Mouse (Mus musculus) hindbrain, embryonic 15.5 days (tissue): Measurements from ENCODE around the gene Vwa8. TPM values are rescaled to one million over a fixed set of nuclear protein-coding genes. Genes with fewer than 3 reads are reported as not detected.

ENCODE experiments used
- ATAC-seq: fragments of 200-750 bp; cut with Nextera tagmentation; 2 replicates; pipeline ENCODE4 v1.8.0; 2017; ENCODE audit warnings: low read depth, moderate number of reproducible peaks, moderate TSS enrichment; ENCODE audit not compliant: low FRiP score
- H3K27ac ChIP-seq: fragments of 300-500 bp; sonication (generic); replicated peaks from 2 replicates; pipeline ENCODE4 v1.5.1; 2015; ENCODE audit warnings: mild to moderate bottlenecking, inconsistent platforms
- H3K27me3 ChIP-seq: fragments of 300-500 bp; sonication (generic); 2 replicates; pipeline ENCODE4 v1.6.1; 2015; ENCODE audit warnings: control low read depth, inconsistent platforms
- H3K36me3 ChIP-seq: fragments of 300-500 bp; sonication (generic); 2 replicates; pipeline ENCODE4 v1.6.1; 2015; ENCODE audit warnings: control low read depth, inconsistent platforms
- H3K4me1 ChIP-seq: fragments of 300-500 bp; sonication (generic); replicated peaks from 2 replicates; pipeline ENCODE4 v1.6.1; 2015; ENCODE audit warnings: control low read depth, inconsistent platforms
- H3K4me2 ChIP-seq: fragments of 300-500 bp; sonication (generic); 2 replicates; pipeline ENCODE4 v1.6.1; 2015; ENCODE audit warnings: moderate library complexity, mild to moderate bottlenecking, inconsistent platforms
- H3K4me3 ChIP-seq: fragments of 300-500 bp; sonication (generic); 2 replicates; pipeline ENCODE4 v1.5.1; 2015; ENCODE audit warnings: mild to moderate bottlenecking, inconsistent platforms
- H3K9ac ChIP-seq: fragments of 300-500 bp; sonication (generic); 2 replicates; pipeline ENCODE4 v1.6.1; 2015; ENCODE audit warnings: inconsistent platforms
- H3K9me3 ChIP-seq: fragments of 300-500 bp; sonication (generic); 2 replicates; pipeline ENCODE4 v1.6.1; 2016; ENCODE audit warnings: control low read depth, inconsistent platforms
- WGBS: fragments of 180-500 bp; shearing (Covaris S2); methylation state at CpG from one replicate; pipeline ENCODE4 v1.1.7; 2015; 5-methylcytosine and 5-hydroxymethylcytosine counted together
- polyA plus RNA-seq: library from polyadenylated mRNA; unstranded; fragments of >200 nt; fragmentation: Nextera tagmentation; extraction: Ambion mirVana; gene quantifications from 2 replicates; pipeline ENCODE4 v1.2.1, GENCODE M21; 2015

Vwa8 gene
- polyA plus RNA-seq, 1 experiment from 2014 or later = 7.1 TPM

DNA sequence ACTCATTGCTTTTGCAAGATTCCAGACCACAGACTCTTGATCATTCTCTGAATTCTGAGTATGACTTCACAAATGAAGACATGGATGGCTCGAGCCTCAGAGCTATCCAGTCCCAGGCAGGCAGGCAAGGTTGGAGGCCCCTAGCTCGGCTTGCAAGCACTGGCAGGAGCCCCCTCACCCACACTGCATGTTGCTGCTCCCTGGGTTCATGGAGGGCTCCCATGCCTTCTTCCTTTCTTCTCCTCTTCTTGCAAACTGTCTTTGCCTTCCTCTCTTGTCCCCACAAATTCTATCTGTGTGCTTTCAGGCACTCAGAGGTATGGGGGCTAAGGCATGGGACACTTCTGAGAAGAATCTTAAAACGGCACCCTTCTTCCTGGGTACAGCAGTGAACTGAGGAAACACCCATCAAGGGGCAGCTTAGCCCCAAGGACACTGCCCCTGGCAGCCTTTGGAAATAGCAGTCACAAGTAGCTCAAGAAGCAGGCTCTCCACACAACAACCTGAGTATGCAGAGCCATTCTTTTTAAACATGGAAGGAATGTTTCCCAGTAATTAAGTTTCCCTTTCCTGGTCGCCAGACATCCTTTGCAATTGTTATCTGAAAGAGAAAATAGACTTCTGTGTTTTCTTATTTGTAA lies 354.0 kb downstream of the Vwa8 start:
- Histone ChIP-seq H3K9ac (no peak overlapping the region), H3K9me3 (no peaks in the 10 kb centered on the region), H3K27ac (peak overlapping the region; percentile 75), H3K4me3 (no peak overlapping the region), H3K4me2 (peak overlapping the region; percentile 16; the same call in 1 of the 2 replicates), H3K4me1 (peaks cover 50% of the 10 kb centered on the region), H3K27me3 (no peaks in the 10 kb centered on the region), H3K36me3 (no peaks in the 10 kb centered on the region)
- 24% methylated on average over 4 of the region's 4 CpGs for WGBS
- ATAC-seq = no peak

GRCm38 (mm10) chr14:79203496-79204158 lies 354.8 kb downstream of the Vwa8 start:
- peaks cover 50% of the 10 kb centered on the region for H3K4me1 ChIP-seq
- H3K27ac ChIP-seq = peak overlapping the region; percentile 75
- no peaks in the 10 kb centered on the region for H3K9me3 ChIP-seq
- H3K9ac ChIP-seq = no peak overlapping the region
- H3K4me3 ChIP-seq = no peak overlapping the region
- peak overlapping the region; percentile 16 for H3K4me2 ChIP-seq
- no peaks in the 10 kb centered on the region for H3K36me3 ChIP-seq
- 6% methylated on average over 12 of the region's 12 CpGs for WGBS
- peak; percentile 79 for ATAC-seq
- H3K27me3 ChIP-seq = no peaks in the 10 kb centered on the region

GRCm38 (mm10) chr14:79204866-79205265 lies 356.0 kb downstream of the Vwa8 start:
- Histone ChIP-seq H3K4me2 (no peak overlapping the region), H3K27ac (0 out of 2 replicates have a peak overlapping the region, but pooled peaks have one; percentile 37), H3K9me3 (no peaks in the 10 kb centered on the region), H3K36me3 (no peaks in the 10 kb centered on the region), H3K4me3 (no peak overlapping the region), H3K27me3 (no peaks in the 10 kb centered on the region), H3K4me1 (peaks cover 43% of the 10 kb centered on the region), H3K9ac (no peak overlapping the region)
- WGBS = 92% methylated on average over 7 of the region's 7 CpGs
- no peak for ATAC-seq

- no peaks in the 10 kb centered on the region for H3K36me3 ChIP-seq
- no peak overlapping the region for H3K4me2 ChIP-seq
- H3K4me3 ChIP-seq = no peak overlapping the region
- peak overlapping the region; percentile 70 for H3K27ac ChIP-seq
- no peaks in the 10 kb centered on the region for H3K9me3 ChIP-seq
- ATAC-seq = peak; percentile 82
- H3K4me1 ChIP-seq = peaks cover 33% of the 10 kb centered on the region
- H3K9ac ChIP-seq = no peak overlapping the region
- 17% methylated on average over 11 of the region's 11 CpGs for WGBS
- no peaks in the 10 kb centered on the region for H3K27me3 ChIP-seq
Measured at GRCm38 (mm10) chr14:79206210-79206609, 357.4 kb downstream of the Vwa8 start.

DNA sequence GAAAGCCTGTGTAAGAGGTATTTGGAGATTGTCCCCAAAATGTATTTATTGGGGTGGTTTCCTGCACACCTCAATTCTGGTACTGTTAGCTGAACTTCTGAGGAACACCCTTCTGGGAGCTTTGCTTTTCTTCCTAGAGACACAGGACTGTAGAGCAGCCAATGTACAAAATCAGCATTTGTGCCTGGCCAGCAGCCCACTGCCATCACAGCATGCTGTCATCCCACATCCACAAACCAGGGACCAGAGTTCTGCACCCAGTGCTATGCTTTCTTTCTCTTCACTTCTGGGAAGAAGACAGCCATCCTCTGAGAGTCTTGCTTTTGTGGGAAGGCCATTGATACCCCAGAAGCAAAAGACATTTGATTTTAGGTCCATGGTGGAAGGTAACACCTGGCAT lies 359.6 kb downstream of the Vwa8 start:
- Histone ChIP-seq H3K4me2 (no peak overlapping the region), H3K9ac (no peak overlapping the region), H3K27me3 (no peaks in the 10 kb centered on the region), H3K27ac (no peak overlapping the region), H3K9me3 (no peaks in the 10 kb centered on the region), H3K4me1 (peaks cover 22% of the 10 kb centered on the region), H3K4me3 (no peak overlapping the region), H3K36me3 (no peaks in the 10 kb centered on the region)
- ATAC-seq = no peak

DNA sequence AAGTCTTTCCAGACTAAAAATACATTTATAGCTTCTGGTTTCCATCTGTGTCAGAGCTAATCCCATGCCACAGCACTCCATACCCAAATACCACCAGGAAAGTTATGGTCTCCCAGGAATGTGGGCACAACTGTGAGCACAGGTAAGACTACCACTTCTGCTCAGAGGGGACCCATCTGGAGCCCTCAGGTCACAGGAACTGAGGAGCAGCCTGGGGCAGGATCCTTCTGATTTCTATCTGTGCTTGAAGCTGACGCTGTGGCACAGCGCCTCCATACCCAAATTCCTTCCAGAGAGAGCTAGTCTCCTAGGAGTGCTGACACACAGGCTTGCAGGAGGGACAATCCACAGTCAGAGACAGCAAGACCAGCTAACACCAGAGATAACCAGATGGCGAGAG lies 361.0 kb downstream of the Vwa8 start:
- Histone ChIP-seq H3K9me3 (no peaks in the 10 kb centered on the region), H3K36me3 (no peaks in the 10 kb centered on the region), H3K4me2 (no peak overlapping the region), H3K4me3 (no peak overlapping the region), H3K27me3 (no peaks in the 10 kb centered on the region), H3K9ac (no peak overlapping the region), H3K27ac (no peak overlapping the region), H3K4me1 (peaks cover 11% of the 10 kb centered on the region)
- 83% methylated on average over 3 of the region's 3 CpGs for WGBS
- no peak for ATAC-seq

DNA sequence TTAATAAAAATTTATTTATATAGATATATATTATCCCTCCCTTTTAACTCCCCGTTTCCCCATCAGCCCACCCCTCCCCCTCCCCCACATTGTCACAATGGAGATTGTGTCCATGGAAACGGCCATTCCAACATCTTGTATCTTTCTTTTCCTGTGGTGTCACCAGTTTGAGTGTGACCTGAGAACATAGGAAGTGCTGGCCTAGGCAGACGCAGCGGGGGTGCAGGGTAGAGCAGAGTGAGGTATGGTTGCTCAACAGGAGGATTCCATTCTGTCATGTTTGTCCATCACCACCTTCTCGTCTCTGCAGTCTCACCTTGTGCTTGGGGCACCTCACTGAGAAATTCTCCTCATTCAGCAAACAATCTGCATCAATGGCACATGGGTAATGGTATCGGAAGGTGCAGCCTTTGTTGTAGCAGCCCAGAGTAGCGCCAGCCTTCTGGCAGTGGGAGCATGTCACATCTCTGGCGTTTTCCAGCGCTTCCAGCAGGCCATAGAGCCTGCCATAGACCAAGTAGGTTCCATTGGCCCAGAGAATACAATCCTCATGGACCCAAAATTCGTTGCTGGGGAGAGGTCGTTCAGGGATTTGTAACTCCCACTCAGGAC lies 363.6 kb downstream of the Vwa8 start:
- Histone ChIP-seq H3K4me2 (no peak overlapping the region), H3K4me3 (no peak overlapping the region), H3K36me3 (no peaks in the 10 kb centered on the region), H3K27ac (no peak overlapping the region), H3K9ac (no peak overlapping the region), H3K27me3 (no peaks in the 10 kb centered on the region), H3K4me1 (no peaks in the 10 kb centered on the region), H3K9me3 (no peaks in the 10 kb centered on the region)
- no peak for ATAC-seq
- 82% methylated on average over 11 of the region's 11 CpGs for WGBS

DNA sequence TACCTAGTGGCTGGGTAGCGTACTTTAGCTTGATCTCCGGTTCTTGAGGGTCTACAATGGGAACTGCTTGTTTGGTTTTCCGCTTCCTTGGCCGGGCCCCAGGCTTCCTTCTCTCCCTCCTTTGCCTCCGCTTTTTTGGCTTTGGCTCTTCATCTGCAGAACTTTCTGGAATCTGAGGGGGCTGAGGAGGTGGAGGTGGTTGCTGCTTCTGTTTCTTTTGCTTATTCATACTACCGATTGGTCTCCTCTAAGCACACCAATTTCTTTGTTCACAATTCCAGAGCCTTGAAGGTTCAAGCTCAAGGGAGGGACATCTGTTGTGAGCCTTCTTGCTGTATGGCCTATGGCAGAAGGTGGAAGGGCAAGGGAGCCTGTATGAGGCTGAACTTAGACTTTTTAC lies 365.3 kb downstream of the Vwa8 start:
- ATAC-seq = no peak
- 90% methylated on average over 6 of the region's 6 CpGs for WGBS

GRCm38 (mm10) chr14:79214660-79215249 lies 365.9 kb downstream of the Vwa8 start:
- Histone ChIP-seq H3K9me3 (no peaks in the 10 kb centered on the region), H3K4me3 (no peak overlapping the region), H3K4me1 (no peaks in the 10 kb centered on the region), H3K36me3 (no peaks in the 10 kb centered on the region), H3K9ac (no peak overlapping the region), H3K27me3 (no peaks in the 10 kb centered on the region), H3K4me2 (no peak overlapping the region), H3K27ac (no peak overlapping the region)
- WGBS = 89% methylated on average over 8 of the region's 8 CpGs
- no peak for ATAC-seq

More for the DNA sequence above, 365.3 kb downstream of the Vwa8 start:
- Histone ChIP-seq H3K36me3 (no peaks in the 10 kb centered on the region), H3K4me3 (no peak overlapping the region), H3K4me1 (no peaks in the 10 kb centered on the region), H3K4me2 (no peak overlapping the region), H3K9ac (no peak overlapping the region), H3K27me3 (no peaks in the 10 kb centered on the region), H3K9me3 (no peaks in the 10 kb centered on the region), H3K27ac (no peak overlapping the region)

- no peaks in the 10 kb centered on the region for H3K4me1 ChIP-seq
- H3K27me3 ChIP-seq = no peaks in the 10 kb centered on the region
- H3K27ac ChIP-seq = no peak overlapping the region
- WGBS = 80% methylated on average over 2 of the region's 2 CpGs
- no peak for ATAC-seq
- H3K4me3 ChIP-seq = no peak overlapping the region
- no peak overlapping the region for H3K4me2 ChIP-seq
- H3K9ac ChIP-seq = no peak overlapping the region
- H3K9me3 ChIP-seq = no peaks in the 10 kb centered on the region
- H3K36me3 ChIP-seq = no peaks in the 10 kb centered on the region
Measured at GRCm38 (mm10) chr14:79216366-79216765, 367.5 kb downstream of the Vwa8 start.

GRCm38 (mm10) chr14:79223431-79224036 lies 374.7 kb downstream of the Vwa8 start:
- Histone ChIP-seq H3K4me3 (no peak overlapping the region), H3K36me3 (no peaks in the 10 kb centered on the region)
- WGBS = 77% methylated on average over 12 of the region's 12 CpGs

DNA sequence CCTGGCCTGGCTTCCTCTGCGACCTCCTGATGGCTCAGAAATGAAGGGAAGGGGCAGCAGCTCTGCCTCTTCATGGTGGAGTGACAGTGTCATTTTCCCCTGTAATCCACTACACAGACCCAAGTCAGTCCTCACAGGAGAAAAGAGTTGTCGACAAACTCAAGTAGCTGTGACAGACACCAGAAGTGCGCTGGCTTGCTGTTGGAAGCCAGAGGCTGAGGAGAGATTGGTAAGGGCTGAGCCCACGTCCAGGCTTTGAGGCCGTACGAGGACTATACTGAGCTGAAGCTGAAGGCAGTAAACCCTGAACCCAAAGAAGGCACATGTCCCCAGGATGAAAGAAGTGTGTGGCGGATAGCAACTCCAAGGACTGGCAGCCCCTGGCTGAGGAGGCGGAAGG lies 376.6 kb downstream of the Vwa8 start:
- no peak for ATAC-seq
- no peaks in the 10 kb centered on the region for H3K4me1 ChIP-seq
- no peaks in the 10 kb centered on the region for H3K36me3 ChIP-seq
- no peak overlapping the region for H3K4me2 ChIP-seq
- 85% methylated on average over 8 of the region's 8 CpGs for WGBS
- no peak overlapping the region for H3K9ac ChIP-seq
- no peak overlapping the region for H3K27ac ChIP-seq
- no peaks in the 10 kb centered on the region for H3K9me3 ChIP-seq
- H3K4me3 ChIP-seq = no peak overlapping the region
- H3K27me3 ChIP-seq = no peaks in the 10 kb centered on the region

More at GRCm38 (mm10) chr14:79223431-79224036, 374.7 kb downstream of the Vwa8 start:
- H3K4me1 ChIP-seq = no peaks in the 10 kb centered on the region
- H3K27ac ChIP-seq = no peak overlapping the region
- H3K27me3 ChIP-seq = no peaks in the 10 kb centered on the region
- H3K4me2 ChIP-seq = no peak overlapping the region
- H3K9me3 ChIP-seq = no peaks in the 10 kb centered on the region
- ATAC-seq = no peak
- H3K9ac ChIP-seq = no peak overlapping the region
